Mouse (Mus musculus): ENCODE data around the gene Ube2t.

Gene Ube2t

DNA sequence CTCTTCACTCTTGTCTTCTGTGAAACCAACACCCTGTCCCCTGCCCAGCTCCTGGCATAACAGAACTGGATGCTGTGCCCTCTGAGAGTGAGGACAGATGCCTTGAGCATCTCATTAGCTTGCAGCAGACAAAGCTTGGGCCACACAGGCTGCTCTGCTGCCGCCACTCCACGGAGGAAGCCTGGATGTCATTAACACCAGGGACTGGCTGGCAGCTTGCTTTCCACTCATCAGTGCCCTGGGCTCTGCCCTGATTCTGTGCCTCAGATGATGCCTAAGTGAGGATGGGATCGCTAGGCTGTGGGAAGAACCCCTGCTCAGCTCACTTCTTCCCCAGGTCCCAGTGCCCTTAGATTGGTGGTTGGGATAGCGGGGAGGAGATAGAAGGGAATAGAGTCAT, 33.1 kb downstream of the Ube2t start:
- no peak for DNase-seq (ENCODE audit: low read depth, low spot score)

DNA sequence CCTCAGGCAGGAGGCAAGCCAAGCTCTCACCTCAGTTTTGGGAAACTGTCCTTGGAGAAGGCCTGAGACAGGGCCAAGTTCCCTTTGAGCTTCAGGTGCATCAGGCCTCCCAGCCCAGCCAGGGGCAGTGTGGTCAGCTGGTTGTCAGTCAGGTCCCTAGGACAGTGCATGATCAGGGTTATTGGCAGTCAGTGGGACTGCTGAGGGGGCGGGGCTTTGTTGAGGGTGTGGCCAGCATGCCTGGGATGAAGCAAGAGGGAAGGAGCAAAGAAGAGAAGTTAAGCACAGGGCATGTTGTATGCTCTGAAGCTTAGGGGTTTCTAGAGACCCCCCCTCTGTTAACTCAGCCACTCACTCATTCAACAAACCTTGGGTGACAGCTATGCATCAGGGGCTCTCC, 33.6 kb downstream of the Ube2t start:
- no peak for DNase-seq (ENCODE audit: low read depth, low spot score)

DNA sequence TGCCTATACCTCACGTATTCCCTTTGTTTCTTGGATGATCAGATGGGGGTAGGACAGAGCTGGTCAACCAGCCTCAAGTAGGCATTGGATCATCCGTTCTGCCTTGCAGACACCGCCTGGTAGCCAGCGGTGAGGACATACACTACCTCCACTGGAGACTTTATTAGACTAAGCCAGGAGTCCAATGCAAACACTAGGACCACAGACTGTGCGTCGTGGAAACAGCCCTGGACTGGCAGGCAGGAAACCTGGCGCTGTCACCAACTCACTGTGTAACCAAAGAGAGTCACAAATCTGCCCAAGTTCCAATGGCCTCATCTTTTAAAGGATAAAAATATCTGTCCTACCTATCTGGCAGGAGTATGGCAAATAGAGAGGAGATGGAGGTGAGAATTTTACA, 34.1 kb downstream of the Ube2t start:
- DNase-seq (ENCODE audit: low read depth, low spot score): no peak

GRCm38 (mm10) chr1:134997568-134997967, 35.2 kb downstream of the Ube2t start:
- no peak for DNase-seq (ENCODE audit: low read depth, low spot score)

DNA sequence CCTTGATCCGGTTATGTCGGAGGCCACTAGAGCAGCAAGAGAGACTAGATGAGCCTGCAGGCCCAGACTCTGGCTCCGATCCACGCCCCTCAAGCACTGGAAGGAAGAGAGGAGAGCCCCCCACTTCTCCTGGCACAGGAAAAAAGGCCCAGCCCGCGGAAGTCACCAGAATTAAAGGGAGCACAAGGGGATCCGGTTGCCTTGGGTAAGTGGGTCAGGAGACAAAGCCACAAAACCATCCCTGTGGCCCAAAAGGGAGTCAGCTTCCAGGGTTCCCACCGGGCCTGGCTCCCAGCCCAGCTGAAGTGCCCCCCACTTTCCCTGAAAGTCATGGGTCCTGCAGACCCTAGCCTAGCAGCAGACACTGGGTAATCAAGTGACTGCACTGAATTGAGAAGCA, 35.9 kb downstream of the Ube2t start:
- DNase-seq (ENCODE audit: low read depth, low spot score): no peak

DNA sequence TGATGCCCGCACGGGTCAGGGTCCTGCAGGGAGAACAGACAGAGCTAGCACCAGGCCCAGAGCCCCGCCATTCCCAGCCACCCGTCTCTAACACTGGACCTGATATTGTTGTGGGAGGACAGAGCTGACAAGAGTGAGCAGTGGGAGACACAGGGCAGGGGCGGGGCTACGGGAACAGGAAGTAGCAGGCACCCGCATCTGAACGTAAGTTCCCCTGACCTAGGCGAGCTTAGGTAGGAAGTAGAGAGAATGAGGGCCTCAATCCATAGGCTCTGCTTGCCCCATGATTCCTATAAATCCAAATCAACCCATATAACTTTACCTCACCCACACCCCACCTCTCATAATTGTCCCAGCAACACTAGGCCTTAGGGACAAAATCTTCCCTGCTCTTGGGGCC, 38.2 kb downstream of the Ube2t start:
- no peak for DNase-seq (ENCODE audit: low read depth, low spot score)

DNA sequence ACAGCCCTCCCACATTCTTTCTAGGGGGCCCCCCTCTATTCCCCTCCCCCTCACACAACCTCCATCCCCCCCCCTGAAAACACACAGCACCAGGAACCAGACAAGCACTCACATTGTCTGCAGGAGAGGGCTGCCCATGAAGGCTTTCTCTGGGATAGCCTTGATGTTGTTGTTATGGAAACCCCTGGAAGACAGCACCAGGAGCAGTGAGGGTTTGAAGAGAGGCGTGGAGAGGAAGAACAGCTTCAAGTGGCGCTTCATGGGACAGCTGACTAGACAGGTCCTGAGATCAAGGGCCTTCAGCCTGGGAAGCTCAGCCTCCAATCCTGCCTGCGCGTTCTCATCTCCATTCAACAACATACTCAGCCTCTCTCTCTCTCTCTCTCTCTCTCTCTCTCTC, 41.0 kb downstream of the Ube2t start:
- no peak for DNase-seq (ENCODE audit: low read depth, low spot score)

- DNase-seq (ENCODE audit: low read depth, low spot score): no peak
These were observed 43.3 kb downstream of the Ube2t start for GRCm38 (mm10) chr1:135005696-135006095.

GRCm38 (mm10) chr1:135009833-135010232, 47.5 kb downstream of the Ube2t start:
- no peak for DNase-seq (ENCODE audit: low read depth, low spot score)

DNA sequence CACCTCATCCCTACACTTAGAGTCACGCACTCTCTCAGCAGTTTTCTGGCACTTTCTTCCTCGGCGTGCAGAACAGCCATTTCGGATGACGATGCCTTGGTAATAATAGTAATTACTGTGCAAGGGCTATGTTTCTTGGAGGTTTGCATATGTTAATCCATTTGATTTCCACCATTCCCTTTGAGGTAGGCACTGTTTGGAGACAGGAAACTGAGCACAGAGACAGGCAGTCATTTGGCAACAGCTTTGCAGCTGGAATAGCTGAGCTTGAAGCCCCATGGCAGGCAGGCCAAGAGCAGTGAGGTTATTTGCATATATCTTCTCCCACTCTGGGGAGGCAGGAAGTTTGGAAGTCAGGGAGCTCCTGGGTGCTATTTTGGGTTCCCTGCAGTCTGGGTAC, 49.5 kb downstream of the Ube2t start:
- no peak for DNase-seq (ENCODE audit: low read depth, low spot score)

DNA sequence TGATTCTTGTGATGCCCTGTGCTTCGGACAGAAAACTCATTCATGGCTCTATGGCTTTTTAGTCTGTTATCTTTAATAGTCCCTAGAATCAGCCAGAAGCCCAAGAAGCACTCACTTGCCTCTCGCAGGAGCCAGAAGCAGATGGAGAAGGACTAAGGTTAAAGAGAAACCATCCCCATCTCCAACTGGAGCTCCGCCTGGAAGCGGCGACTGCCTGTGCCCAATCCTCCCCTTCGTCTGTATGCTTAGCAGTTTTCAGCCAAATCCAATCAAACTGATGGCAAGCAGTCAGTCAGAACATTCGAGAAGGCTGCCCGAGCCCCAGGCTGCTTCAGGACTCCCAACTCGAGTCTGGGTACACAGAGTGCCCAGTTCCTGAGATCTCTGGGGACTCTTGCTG, 50.1 kb downstream of the Ube2t start:
- DNase-seq (ENCODE audit: low read depth, low spot score): no peak

GRCm38 (mm10) chr1:135014921-135015445, 52.6 kb downstream of the Ube2t start:
- DNase-seq (ENCODE audit: low read depth, low spot score): no peak

- no peak for DNase-seq (ENCODE audit: low read depth, low spot score)
These were observed 54.7 kb downstream of the Ube2t start for GRCm38 (mm10) chr1:135016907-135017655.

DNA sequence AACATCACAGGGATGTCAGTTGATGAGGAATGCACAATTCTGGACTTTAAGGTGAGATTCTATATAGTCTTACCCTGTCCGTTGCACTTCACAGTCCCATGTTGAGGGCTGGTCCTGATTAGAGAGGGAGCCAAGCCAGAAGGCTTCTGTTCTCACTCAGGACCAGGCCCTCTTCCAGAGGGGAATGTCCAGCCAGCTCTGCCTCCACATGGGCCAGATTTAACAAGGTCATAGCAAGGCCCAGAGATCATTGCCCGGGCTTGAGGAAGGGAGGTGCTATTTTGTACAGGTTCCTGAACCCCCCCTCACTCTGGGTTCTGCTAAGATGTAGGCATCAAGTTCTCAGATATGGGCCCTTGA, 55.3 kb downstream of the Ube2t start:
- DNase-seq (ENCODE audit: low read depth, low spot score): no peak

DNA sequence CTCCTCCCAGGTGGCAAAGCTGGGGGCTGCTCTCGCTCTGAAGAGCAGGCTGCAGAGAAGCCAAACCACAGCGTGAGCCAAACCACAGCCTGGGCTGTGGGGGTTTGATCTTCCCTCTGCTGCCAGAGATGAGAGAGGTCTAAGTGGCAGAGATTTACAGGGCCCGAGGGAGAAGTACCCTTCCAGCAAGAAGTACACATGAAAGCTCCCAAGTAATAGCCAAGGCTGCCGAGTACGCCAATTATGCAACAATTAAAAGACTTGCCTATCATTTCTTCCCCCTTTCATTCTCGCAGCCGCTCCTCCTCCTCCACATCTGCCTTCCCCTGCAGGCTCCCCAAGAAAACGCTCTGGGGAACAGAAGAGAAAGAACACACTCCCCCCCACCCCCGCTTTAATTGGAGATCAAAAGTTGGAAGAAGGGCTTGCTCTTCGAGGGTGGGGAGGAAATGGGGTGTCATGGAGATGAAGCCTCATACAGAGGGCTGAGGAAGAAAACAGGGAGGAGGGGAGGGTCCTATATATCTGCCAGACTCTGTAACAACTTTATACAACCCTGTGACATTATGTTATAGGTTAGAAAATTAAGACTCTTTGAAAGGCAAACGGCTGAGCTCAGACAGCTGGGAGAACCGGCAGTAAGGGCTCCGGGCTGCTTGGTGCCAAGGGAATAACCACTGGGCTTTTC, 56.9 kb downstream of the Ube2t start:
- no peak for DNase-seq (ENCODE audit: low read depth, low spot score)

GRCm38 (mm10) chr1:135019775-135020167, 57.4 kb downstream of the Ube2t start:
- DNase-seq (ENCODE audit: low read depth, low spot score): no peak

GRCm38 (mm10) chr1:135020281-135020940, 58.0 kb downstream of the Ube2t start:
- no peak for DNase-seq (ENCODE audit: low read depth, low spot score)

DNA sequence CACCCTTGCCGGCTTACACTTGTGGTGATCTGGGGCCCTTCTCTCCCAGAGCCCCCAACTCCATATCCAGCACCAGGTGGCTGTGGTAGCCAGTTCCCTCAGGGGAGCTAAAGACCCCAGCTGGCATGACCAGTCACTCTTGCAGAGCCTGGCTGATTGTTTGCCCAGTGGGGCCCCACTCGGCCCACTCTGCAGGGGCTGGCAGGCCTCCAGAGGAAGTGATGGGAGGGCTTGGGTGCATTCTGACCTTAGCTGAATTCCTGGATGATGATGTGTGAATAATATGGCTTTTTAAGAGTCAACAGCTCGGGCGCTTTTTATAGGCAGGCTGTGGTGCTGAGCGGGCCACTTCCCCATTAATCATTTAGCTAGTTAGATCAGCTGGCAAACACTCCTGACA, 58.6 kb downstream of the Ube2t start:
- no peak for DNase-seq (ENCODE audit: low read depth, low spot score)

GRCm38 (mm10) chr1:135021936-135022335, 59.6 kb downstream of the Ube2t start:
- no peak for DNase-seq (ENCODE audit: low read depth, low spot score)

- no peak for DNase-seq (ENCODE audit: low read depth, low spot score)
These were observed 61.2 kb downstream of the Ube2t start for GRCm38 (mm10) chr1:135023583-135023982.
